Mouse (Mus musculus) ES-Bruce4 (cell line): ENCODE measurements around the gene Eef1akmt3. TPM values are rescaled to one million over a fixed set of nuclear protein-coding genes. Genes with fewer than 3 reads are reported as not detected.
"Not testable (repeated sequence)": the region's sequence is repeated elsewhere in the genome, so short reads cannot be mapped to it uniquely, and the experiment has no call there.

Experiments used
- H3K27ac ChIP-seq: 2 replicates; pipeline ENCODE4 v1.5.1; 2012; ENCODE audit warnings: low read length, inconsistent platforms; ENCODE audit not compliant: insufficient read depth
- H3K27me3 ChIP-seq: 2 replicates; pipeline ENCODE4 v1.6.1; 2012; ENCODE audit warnings: mild to moderate bottlenecking, low read length, inconsistent platforms; ENCODE audit not compliant: control insufficient read depth, poor library complexity, insufficient read depth, severe bottlenecking
- H3K36me3 ChIP-seq: 2 replicates; pipeline ENCODE4 v1.6.1; 2012; ENCODE audit warnings: inconsistent platforms, mild to moderate bottlenecking, low read length, moderate library complexity; ENCODE audit not compliant: control insufficient read depth, poor library complexity, insufficient read depth, severe bottlenecking
- H3K4me1 ChIP-seq: one replicate; pipeline ENCODE4 v1.8.1; 2011; ENCODE audit warnings: low read length; ENCODE audit not compliant: control insufficient read depth, insufficient read depth
- H3K4me3 ChIP-seq: 2 replicates; pipeline ENCODE4 v1.5.1; 2011; ENCODE audit warnings: low read depth, mild to moderate bottlenecking, low read length
- H3K9ac ChIP-seq: 2 replicates; pipeline ENCODE4 v1.6.1; 2012; ENCODE audit warnings: low read depth, mild to moderate bottlenecking, inconsistent platforms; ENCODE audit not compliant: poor library complexity, severe bottlenecking
- H3K9me3 ChIP-seq: replicated peaks from 2 replicates; pipeline ENCODE4 v1.6.1; 2012; ENCODE audit warnings: mild to moderate bottlenecking, low read length, inconsistent platforms; ENCODE audit not compliant: control insufficient read depth, poor library complexity, insufficient read depth, severe bottlenecking
- CTCF ChIP-seq: IDR thresholded peaks from one replicate; pipeline ENCODE4 v1.8.1; 2011; ENCODE audit warnings: low read depth, low read length
- EP300 ChIP-seq: IDR thresholded peaks from 2 replicates; pipeline ENCODE4 v1.6.1; 2011; ENCODE audit warnings: low read depth, low read length; ENCODE audit not compliant: insufficient read depth
- POLR2A ChIP-seq: IDR thresholded peaks from one replicate; pipeline ENCODE4 v1.8.1; 2011; ENCODE audit warnings: low read length; ENCODE audit not compliant: insufficient read depth
- polyA plus RNA-seq: library from polyadenylated mRNA; stranded (reverse); fragments of >200 nt; gene quantifications from 2 replicates; pipeline ENCODE4 v1.2.4, GENCODE M21; 2011; ENCODE audit warnings: low read depth; ENCODE audit not compliant: missing spikeins, insufficient read depth, insufficient read length

The Eef1akmt3 gene
- polyA plus RNA-seq, 1 experiment: 0.51 TPM

- H3K27ac ChIP-seq: no peak overlapping the region
- no peaks in the 10 kb centered on the region for H3K27me3 ChIP-seq
- H3K36me3 ChIP-seq: peaks cover 39% of the 10 kb centered on the region
- peaks cover 2% of the 10 kb centered on the region for H3K4me1 ChIP-seq
- H3K9ac ChIP-seq: no peak overlapping the region
- no peak overlapping the region for H3K4me3 ChIP-seq
- no peaks in the 10 kb centered on the region for H3K9me3 ChIP-seq
- TF ChIP-seq CTCF (no peak), EP300 (no peak), POLR2A (no peak)
These were observed 24.7 kb upstream of the Eef1akmt3 start for GRCm38 (mm10) chr10:127065981-127066380.

GRCm38 (mm10) chr10:127063913-127064870 lies 22.9 kb upstream of the Eef1akmt3 start:
- no peaks in the 10 kb centered on the region for H3K27me3 ChIP-seq

GRCm38 (mm10) chr10:127063239-127063872 lies 22.0 kb upstream of the Eef1akmt3 start, which contains the start of gene Cdk4:
Gene Cdk4 (plus strand): TSS chr10:127063534.
- peaks cover 2% of the 10 kb centered on the region for H3K4me1 ChIP-seq
- no peaks in the 10 kb centered on the region for H3K9me3 ChIP-seq
- no peaks in the 10 kb centered on the region for H3K27me3 ChIP-seq
- peak within 1 kb of the TSS; percentile 29; the same call in 1 of the 2 replicates for H3K27ac ChIP-seq
- peak within 1 kb of the TSS; percentile 88 for H3K9ac ChIP-seq
- peaks cover 36% of the 10 kb centered on the region for H3K36me3 ChIP-seq
- H3K4me3 ChIP-seq: peak within 1 kb of the TSS; percentile 82
- no peak for TF ChIP-seq POLR2A
- no peak for TF ChIP-seq CTCF
- peak; percentile 81 for TF ChIP-seq EP300

More at GRCm38 (mm10) chr10:127063913-127064870, 22.9 kb upstream of the Eef1akmt3 start:
- Histone ChIP-seq H3K27ac (peak overlapping the region; percentile 54; the same call in 1 of the 2 replicates), H3K36me3 (peaks cover 39% of the 10 kb centered on the region), H3K9ac (peak overlapping the region; percentile 88), H3K9me3 (no peaks in the 10 kb centered on the region), H3K4me3 (peak overlapping the region; percentile 82), H3K4me1 (peaks cover 2% of the 10 kb centered on the region)
- no peak for TF ChIP-seq CTCF
- no peak for TF ChIP-seq EP300

- Histone ChIP-seq H3K4me1 (peaks cover 2% of the 10 kb centered on the region), H3K4me3 (no peak overlapping the region), H3K27me3 (no peaks in the 10 kb centered on the region), H3K9ac (no peak overlapping the region), H3K9me3 (no peaks in the 10 kb centered on the region), H3K27ac (no peak overlapping the region), H3K36me3 (peaks cover 28% of the 10 kb centered on the region)
- TF ChIP-seq POLR2A: no peak
- TF ChIP-seq EP300: no peak
- no peak for TF ChIP-seq CTCF
These were observed 21.2 kb upstream of the Eef1akmt3 start for GRCm38 (mm10) chr10:127062503-127062902.

- not testable (repeated sequence) for H3K27me3 ChIP-seq, H3K4me3 ChIP-seq, H3K9ac ChIP-seq, H3K27ac ChIP-seq, H3K4me1 ChIP-seq, H3K9me3 ChIP-seq
- H3K36me3 ChIP-seq: peaks cover 24% of the 10 kb centered on the region
These were observed 20.8 kb upstream of the Eef1akmt3 start for GRCm38 (mm10) chr10:127062101-127062500.

- TF ChIP-seq CTCF (no peak), POLR2A (no peak), EP300 (no peak)
- H3K9me3 ChIP-seq: no peaks in the 10 kb centered on the region
- no peaks in the 10 kb centered on the region for H3K27me3 ChIP-seq
- H3K36me3 ChIP-seq: peaks cover 18% of the 10 kb centered on the region
- H3K27ac ChIP-seq: no peak overlapping the region
- H3K9ac ChIP-seq: no peak overlapping the region
- H3K4me1 ChIP-seq: peaks cover 2% of the 10 kb centered on the region
- no peak overlapping the region for H3K4me3 ChIP-seq
These were observed 20.2 kb upstream of the Eef1akmt3 start for GRCm38 (mm10) chr10:127061513-127061912.
